Mouse (Mus musculus): ENCODE data around the gene Zar1l.
"Not testable (repeated sequence)": the region's sequence is repeated elsewhere in the genome, so short reads cannot be mapped to it uniquely, and the experiment has no call there.

The Zar1l gene

DNA sequence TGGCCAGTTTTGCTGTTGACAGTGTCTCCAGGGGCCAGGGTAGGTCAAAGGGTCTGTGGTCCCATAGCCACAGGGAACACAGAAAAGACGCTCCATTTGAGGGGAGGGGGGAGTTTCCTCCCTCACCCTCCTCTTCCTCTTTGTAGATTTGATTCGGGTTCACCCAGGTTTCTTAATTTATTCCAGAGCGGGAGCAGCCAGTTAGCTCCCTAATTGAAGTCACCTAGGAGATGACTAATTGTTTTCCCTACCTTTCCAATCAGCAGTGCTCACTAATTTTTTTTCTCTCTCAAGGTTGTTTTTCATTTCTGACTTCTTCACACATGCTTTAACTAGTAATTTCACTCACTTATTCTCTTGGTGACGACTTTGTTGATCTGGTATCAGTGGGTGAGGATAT, at the start of gene Zar1l:
TSS of gene Zar1l (minus strand) at position 101 of the 400 bp plus-strand sequence.
- ATAC-seq (ENCODE audit: insufficient number of reproducible peaks, low FRiP score, low TSS enrichment), result no peak

DNA sequence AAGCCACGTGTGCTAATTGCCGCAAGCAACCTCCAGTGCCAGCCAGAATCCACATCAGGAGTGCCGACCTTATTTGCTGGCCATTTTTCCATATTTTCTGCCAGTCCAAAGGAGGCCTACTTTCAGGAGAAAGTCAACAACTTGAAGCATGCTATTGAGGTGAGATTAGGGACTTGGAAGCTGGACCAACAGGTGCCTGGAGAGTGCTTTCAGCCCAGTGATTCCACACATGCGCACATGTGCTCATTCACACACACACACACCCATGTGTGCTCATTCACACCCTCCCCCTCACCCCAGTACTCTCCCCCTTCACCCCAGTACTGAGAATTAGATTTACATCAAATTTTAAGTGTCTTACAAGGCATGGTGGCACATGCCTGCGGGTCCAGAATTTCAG, 49.0 kb upstream of the Zar1l start:
- no peak for ATAC-seq (ENCODE audit: insufficient number of reproducible peaks, low FRiP score, low TSS enrichment)

DNA sequence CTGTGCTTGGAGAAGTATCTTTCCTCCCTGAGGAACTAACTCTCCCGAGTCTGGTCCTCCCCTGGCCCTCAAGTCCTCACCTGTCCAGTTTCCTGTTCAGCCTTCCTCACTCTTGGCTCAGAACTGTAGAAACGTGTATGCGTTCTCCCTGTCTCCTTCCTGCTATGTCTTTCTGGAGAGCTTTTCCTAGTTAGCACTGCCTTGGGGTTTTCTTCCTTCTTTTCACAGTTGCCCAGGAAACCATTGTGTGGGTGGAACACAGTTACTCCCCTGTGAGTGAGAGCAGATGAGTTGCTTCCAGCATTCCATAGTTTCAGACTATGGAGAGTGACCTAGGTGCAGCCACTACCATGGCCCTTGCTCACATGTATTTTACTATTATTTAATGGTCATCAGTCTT, 48.3 kb upstream of the Zar1l start:
- no peak for ATAC-seq (ENCODE audit: insufficient number of reproducible peaks, low FRiP score, low TSS enrichment)

DNA sequence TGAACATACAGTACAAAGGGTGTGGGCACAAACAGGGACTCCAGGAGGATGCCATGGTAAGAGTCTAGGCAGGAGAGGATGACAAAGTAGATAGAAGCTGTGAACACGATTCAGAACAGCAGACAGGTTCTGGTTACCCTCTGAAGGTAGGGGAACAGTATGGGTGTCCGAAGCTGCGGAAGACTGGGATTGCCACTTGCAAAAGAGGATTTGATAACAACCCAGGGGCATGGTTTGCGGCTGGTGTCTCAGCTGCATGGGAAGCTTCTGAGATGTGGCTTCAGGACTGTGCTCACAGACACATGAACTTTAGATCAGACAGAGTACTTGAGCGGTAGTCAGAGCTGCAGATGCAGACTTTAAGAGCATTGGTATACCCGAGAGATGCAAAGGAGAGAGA, 46.5 kb upstream of the Zar1l start:
- no peak for ATAC-seq (ENCODE audit: insufficient number of reproducible peaks, low FRiP score, low TSS enrichment)

DNA sequence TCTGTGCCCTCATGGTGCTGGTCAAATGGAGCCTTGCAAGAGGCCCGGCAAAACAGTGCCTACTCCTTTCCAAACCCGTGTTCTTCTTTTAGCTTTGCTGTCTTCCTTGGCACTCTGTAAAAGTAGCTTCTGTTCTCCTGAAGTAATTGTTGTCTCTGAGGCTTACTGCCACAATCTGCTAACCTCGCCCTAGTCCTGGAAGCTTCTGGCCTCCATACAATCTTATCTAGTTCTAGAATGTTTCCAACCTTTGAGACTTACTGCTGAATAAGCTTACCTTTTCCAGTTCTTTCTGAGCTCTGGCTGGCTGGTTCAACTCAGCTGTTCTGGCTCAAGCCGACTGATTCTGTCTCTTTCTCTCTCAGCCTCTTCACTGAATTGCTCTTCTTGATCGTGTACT, 43.8 kb upstream of the Zar1l start:
- ATAC-seq (ENCODE audit: insufficient number of reproducible peaks, low FRiP score, low TSS enrichment), result no peak

DNA sequence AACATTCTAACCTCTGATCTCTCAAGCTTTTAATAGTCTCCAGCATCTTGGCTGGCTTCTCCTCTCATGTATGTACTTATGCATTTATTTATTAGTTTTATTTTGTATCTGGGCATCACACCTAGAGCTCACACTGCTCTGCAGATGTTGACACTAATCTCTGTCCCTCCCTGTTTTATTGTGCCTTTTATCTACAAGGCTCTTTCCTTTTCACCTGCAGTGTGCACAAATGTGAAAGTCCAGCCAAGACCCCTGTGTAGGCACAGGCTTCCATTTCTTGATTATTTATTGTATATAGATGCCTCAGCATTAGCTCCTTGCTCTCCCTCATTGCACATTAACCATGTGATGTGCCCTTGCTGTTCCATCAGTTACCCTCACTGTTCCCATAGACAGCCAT, 43.4 kb upstream of the Zar1l start:
- ATAC-seq (ENCODE audit: insufficient number of reproducible peaks, low FRiP score, low TSS enrichment), result no peak

DNA sequence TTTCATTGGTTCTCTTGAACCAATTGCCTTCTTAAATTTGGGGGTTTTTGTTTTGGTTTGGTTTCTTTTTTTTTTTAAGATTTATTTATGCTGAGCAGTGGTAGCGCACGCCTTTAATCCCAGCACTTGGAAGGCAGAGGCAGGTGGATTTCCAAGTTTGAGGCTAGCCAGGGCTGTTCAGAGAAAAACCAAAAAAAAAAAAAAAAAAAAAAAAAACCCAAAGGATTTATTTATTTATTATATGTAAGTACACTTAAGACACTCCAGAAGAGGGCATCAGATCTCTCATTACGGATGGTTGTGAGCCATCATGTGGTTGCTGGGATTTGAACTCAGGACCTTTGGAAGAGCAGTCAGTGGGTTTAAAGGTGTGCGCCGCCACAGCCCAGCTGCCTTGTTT, 42.9 kb upstream of the Zar1l start:
- no peak for ATAC-seq (ENCODE audit: insufficient number of reproducible peaks, low FRiP score, low TSS enrichment)

DNA sequence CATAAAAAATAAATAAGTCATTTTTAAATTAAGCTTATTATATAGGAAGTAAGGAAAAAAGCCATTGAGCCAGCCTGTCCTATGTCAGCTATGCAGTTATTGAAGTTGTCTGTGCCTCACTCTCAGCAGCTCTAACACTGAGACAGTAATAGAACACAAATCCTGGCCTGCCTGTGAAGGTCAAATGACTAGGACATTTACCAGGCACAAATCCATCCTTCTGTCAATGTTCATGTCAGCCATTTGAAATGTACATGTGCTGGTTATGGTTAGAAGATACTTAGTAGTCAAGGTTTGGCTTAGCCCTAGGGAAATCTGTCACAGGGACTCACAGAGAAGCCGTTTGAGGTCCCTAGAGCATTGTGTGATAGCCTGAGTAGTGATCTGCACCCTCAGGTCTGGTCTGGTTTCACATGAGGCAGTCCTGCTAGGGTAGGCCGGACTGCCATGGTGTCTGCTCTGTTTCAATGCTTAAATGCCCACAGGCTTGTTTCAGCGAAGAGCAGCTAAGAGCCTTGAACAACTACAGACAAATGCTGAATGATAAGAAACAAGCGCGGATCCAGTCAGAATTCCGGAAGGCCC, 41.6 kb upstream of the Zar1l start:
- ATAC-seq (ENCODE audit: insufficient number of reproducible peaks, low FRiP score, low TSS enrichment), result no peak

DNA sequence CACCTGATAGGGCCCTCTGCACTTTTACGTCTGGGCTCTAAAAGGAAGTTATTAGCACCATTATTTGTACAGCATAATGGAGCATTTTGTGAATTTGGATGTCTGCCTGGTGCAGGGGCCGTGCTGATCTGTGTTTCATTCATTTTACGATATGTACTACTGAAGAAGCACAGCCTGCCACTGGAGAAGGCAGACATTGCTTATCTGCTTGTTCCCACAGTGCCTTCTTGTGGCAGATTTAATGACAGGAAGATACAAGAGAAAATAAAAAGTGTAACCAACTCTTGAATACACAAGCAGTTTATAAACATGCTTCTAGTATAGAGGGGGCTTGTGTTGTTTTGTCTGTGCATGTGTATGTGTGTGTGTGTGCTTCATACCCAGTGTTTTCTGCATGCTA, 33.7 kb upstream of the Zar1l start:
- no peak for ATAC-seq (ENCODE audit: insufficient number of reproducible peaks, low FRiP score, low TSS enrichment)

DNA sequence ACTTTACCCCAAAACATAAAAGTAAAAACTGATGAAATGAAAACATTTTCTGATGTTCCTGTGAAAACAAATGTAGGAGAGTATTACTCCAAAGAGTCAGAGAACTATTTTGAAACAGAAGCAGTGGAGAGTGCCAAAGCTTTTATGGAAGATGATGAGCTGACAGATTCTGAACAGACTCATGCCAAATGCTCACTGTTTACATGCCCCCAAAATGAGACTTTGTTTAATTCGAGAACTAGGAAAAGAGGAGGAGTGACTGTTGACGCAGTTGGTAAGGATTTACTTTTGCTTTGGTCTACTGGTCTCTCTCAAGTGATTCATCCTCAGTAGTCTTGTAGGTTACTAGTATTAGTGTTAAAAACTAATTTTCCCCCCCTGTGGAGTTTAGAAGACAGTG, 25.2 kb upstream of the Zar1l start:
- ATAC-seq (ENCODE audit: insufficient number of reproducible peaks, low FRiP score, low TSS enrichment), result no peak

DNA sequence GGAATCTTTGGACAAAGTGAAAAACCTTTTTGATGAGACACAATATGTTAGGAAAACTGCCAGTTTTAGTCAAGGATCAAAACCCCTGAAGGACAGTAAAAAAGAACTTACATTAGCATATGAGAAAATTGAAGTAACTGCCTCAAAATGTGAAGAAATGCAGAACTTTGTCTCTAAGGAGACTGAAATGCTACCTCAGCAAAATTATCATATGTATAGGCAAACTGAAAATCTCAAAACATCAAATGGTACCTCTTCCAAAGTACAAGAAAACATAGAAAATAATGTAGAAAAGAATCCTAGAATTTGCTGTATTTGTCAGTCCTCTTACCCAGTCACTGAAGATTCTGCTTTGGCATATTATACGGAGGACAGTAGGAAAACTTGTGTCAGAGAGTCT, 23.3 kb upstream of the Zar1l start:
- no peak for ATAC-seq (ENCODE audit: insufficient number of reproducible peaks, low FRiP score, low TSS enrichment)

DNA sequence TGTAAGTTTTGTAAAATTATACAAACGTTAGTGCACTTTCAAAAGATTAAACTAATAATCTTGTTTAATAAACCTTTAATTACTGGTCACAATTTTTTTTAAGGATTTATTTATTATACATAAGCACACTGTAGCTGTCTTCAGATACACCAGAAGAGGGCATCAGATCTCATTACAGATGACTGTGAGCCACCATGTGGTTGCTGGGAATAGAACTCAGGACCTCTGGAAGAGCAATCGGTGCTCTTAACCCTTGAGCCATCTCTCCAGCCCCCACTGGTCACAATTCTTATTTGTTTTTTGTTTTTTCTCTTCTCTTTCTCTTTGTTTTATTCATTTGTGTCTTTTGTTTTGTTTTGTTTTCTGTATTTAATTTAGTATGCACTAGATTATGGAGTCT, 7.3 kb upstream of the Zar1l start:
- no peak for ATAC-seq (ENCODE audit: insufficient number of reproducible peaks, low FRiP score, low TSS enrichment)

DNA sequence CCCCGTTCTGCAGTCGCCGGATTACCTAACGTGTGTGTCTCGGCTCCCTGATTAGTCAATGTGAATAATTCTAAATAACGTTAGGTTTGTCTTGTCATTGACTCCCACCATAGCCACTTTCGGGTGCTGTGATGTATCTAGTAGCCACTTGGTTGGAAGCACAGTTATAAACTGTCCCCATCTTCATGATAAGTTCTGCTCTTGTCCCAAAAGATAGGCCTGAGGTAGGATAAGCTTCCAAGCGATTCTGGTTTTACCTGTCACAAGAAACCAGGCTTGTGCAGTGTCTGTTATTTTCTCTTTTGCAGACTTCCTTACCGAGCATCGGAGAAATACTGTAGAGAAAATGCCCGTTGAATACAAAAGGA, 4.9 kb upstream of the Zar1l start:
- no peak for ATAC-seq (ENCODE audit: insufficient number of reproducible peaks, low FRiP score, low TSS enrichment)

DNA sequence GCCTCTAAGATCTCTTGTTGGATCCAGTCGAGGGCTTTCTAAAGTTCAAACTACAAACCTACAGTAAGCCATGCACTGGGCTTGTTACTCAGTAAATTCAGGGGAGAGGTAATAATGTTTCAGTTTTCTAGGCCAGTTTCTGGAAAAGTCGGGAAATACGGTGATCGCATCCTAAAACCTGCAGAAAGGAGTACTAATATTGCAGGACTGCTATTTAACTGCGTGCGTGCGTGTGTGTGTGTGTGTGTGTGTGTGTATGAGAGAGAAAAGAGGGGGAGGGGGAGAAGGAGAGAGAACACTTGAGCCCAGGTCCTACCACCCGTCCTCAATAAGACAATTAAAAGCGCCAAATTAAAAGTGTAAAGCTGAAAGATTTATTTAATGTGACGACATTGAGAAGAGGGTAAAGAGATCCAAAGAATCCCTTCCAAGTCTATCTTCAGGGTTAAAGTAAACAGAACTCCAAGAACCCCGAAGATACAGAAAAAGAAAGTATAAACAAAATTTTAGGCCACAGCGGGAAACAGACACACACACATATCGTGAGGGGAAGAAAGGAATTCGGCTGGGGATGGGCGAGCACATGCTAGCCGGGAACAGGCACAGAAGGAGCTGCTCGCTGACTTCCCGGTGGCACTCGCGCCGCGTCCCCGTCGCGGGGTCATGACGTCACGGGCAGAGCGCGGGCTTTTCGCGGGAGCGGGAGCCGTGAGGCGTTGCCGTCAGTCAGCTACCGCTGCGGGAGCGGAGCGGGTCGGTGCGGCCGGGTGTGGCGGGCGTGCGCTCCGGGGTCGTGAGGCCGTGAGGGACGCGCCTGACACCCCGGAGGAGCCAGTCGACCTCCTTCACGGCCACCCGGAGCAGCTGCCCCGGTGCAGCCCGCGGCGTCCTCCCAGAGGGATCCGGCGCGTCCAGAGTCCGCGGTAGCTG, 4.2 kb upstream of the Zar1l start, which contains the start of gene Brca2:
TSS of gene Brca2 (plus strand) at position 694 of the 930 bp plus-strand sequence.
- ATAC-seq (ENCODE audit: insufficient number of reproducible peaks, low FRiP score, low TSS enrichment), result peak; percentile 94

DNA sequence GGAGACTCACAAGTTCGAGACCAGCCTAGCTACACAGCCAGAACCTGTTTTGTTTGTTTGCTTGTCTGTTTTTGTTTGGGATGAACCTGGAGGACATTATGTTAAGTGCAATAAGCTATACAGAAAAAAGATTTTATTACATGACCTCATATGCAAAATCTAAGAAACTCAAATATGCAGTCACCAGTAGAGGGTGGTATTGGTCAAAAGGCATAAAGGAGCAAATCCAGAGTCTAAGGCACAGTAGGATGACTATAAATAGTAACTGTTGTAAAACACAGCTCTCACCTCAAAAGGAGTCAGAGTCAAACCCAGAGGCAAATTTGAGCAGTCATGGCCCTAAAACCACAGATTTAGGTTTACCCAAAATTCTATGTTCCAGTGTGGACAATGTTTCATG, 1.6 kb upstream of the Zar1l start:
- no peak for ATAC-seq (ENCODE audit: insufficient number of reproducible peaks, low FRiP score, low TSS enrichment)

DNA sequence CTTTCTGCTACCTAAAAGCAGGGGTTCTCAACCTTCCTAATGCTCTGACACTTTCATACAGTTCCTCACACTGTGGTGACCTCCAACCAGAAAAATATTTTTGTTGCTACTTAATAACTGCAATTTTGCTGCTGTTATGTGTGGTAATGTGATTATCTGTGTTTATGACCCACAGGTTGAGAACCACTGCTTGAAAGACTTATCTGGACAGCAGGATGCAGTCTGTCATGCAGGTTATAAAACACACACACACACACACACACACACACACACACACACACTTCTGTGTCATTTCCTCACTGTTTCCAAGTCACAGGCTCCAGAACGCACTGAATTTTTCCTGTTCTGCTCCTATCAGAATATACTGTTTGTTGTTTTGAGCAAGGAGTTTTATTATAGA, 3.9 kb downstream of the Zar1l start:
- no peak for ATAC-seq (ENCODE audit: insufficient number of reproducible peaks, low FRiP score, low TSS enrichment)

DNA sequence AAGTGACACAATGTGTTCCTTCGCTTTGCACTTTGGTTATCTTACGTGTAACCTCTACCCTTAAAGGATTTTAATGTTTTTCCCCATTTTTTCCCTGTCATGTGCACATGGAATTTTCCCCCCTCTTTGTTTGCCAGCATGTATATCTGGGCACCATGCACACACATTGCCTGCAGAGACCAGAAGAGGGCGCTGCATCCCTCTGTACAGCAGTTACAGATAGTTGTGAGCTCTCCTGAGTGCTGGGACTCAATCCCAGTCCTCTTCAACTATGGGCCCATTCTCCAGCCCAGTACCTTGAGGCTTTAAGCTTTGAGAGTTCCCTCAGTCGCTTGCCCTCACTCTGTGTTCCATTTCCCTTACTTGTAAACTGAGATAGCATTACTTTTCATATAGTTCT, 4.7 kb downstream of the Zar1l start:
- no peak for ATAC-seq (ENCODE audit: insufficient number of reproducible peaks, low FRiP score, low TSS enrichment)

DNA sequence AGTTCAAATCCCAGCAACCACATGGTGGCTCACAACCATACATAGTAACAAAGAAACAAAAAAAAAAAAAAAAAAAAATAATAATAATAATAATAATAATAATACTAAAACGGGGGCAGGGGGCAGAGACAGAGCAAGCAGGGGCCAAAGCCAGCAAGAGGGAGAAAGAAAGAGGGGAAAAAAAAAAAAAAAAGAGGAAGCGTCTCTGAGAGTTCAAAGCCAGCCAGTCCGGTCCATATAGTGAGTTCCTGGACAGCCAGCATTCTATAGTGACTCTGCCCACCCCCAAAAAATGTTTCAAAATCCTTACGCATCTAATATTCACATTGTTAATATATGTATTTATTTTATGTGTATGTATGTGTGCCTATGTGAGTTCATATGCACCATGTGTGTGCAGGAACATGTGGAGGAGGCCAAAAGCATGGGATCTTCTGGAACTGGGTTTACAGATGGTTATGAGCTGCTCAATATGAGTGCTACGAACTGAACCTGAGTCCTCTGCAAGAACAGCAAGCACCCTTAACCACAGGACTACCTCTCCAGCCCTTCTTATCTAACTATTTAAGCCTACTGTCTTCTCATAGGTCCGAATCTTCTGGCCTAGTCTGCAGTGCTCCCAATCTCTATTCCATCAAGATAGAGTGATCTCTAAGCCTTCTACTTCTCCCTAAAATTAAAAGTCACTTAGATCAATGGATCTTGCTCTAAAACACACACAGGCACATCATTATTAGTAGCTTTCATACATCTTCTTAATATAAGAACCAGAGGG, 7.3 kb downstream of the Zar1l start:
- no peak for ATAC-seq (ENCODE audit: insufficient number of reproducible peaks, low FRiP score, low TSS enrichment)

DNA sequence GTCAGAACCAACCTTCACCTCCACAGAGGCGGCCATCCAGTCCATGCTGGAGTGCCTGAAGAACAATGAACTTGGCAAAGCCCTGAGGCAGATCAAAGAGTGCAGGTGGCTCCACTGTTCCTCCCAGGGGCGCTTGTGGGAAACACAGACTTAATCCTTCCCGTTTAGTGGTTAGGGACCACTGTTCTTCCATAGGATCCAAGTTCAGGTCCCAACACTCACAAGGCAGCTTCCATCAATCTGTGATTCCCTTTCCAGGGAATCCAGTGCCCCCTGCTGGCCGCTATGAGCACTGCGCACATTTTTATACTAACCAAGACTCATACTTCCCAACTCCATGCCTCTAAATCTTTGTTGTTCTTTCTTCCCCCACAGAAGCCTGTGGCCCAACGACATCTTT, 22.2 kb downstream of the Zar1l start:
- ATAC-seq (ENCODE audit: insufficient number of reproducible peaks, low FRiP score, low TSS enrichment), result no peak

DNA sequence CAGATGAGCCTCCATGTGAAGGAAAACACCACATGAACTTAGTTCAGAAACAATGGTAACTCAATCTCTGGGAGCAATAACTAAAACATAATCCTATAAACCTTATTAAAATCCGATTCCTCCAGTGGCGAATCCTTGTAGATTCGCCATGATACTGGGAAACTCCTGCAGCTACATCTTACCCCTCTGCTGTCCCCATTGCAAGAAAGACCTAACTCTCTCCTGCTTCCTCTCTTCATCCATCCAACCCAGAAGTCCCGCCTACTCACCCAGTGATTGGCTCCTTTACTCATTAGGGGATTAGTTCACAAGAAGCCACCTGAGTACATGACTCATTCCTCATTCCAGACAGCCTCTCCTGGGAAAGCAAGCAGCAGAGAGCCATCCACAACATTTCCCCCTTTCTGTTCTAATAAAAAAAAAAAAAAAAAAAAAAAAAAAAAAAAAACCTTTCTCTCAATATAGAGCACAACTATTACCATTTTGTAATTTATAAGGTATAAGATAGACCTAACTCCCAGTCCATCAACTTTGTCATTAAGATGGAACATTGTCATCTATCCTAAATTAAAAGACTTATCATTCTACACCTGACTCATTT, 26.3 kb downstream of the Zar1l start:
- not testable (repeated sequence) for ATAC-seq (ENCODE audit: insufficient number of reproducible peaks, low FRiP score, low TSS enrichment)

DNA sequence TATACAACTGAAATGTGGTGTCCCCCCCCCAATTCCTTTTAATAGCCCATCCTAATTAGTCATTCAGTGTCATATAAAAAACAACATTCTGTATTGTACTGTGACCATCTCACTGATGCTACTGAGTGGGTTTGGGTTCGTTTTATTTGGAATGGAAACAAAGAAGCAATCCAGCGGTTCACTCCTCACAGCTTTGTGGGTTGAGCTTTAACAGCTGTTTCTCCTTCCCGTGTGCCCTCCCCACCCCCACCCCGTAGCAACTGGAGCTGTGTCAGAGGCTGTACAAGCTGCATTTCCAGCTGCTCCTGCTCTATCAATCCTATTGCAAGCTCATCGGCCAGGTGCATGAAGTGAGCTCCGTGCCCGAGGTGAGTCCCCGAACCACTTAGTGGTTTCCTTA, 27.1 kb downstream of the Zar1l start:
- no peak for ATAC-seq (ENCODE audit: insufficient number of reproducible peaks, low FRiP score, low TSS enrichment)

Measured in cerebellum, adult (tissue).